In the genomic region with DNA sequence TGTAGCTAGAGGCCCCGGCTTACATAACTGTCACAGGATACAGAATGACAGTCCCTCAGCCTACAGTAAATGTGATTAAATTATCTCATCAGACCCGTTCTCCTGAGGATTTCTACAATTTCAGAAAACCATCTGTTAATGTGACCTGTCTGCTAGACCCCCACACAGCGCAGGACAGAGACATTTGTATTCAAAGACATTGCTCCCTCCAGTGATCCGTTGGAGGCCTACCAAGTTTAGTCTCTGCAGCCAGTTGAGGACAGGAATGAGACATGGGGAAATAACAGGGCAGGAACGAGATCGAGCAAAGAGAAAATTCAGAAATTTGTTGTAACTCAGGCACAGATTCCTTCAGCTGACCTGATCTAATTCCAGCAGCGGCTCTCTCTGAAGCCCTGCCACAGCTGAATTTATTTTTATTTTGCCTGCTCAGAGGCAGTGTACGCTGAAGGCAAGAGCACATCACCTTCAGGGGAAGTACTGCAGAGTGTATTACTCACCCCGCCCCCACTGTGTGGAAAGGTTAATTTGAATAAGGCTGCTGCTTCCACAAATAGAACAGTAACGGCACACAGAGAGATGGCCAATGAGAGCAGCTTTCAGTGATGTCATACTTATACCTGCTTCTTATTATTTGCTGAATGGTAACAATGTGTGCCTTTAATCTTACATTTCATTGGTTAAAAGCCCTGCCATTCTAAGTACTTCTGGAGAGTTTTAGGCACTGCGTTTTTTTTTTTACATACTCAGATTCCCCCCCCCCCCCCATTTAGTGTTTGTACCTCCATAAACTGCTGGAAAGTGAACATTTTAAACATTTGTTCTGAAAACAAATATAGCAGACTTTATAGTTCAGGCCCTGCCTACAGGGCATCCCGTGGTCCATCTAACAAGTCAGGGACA, we compare ENCODE assay signal across 9 mouse cellular contexts.
A peak's percentile ranks its signal among the peaks of the same experiment; 100 is the strongest.
DNase-seq lines count a peak whose midpoint lies in the region; ATAC-seq and TF ChIP-seq lines count a peak whose summit lies in the region.
"Had no signal": no experiment of that assay in that cellular context is flagged by ENCODE, and none has a peak within 500 bp of the region (broad histone marks: within the 10 kb centered on the region; RNA-seq: fewer than 3 reads in every experiment).

No protein-coding gene starts in this region.

- peak; percentile 41; the same call in 1 of the 2 replicates for TF ChIP-seq EP300 in heart, adult 2 months (IDR thresholded peaks at IDR 0.05; ENCODE audit: insufficient read depth, low read depth, low read length)

- no peak overlapping the region for H3ac ChIP-seq in myocyte (ENCODE audit: control insufficient read depth, insufficient read length)

- peak; percentile 68 for ATAC-seq in lung, embryonic 14.5 days (ENCODE audit: insufficient read depth)

- no peaks in the 10 kb centered on the region for H3K9me3 ChIP-seq in lung, embryonic 14.5 days (ENCODE audit: low read depth, low read length)

- no peak for TF ChIP-seq CTCF in lung, embryonic 14.5 days (IDR thresholded peaks at IDR 0.05; ENCODE audit: low read depth)
- TF ChIP-seq CTCF in lung, adult 2 months (IDR thresholded peaks at IDR 0.05; ENCODE audit: insufficient read depth, low read length): no peak
- TF ChIP-seq CTCF in heart, adult 2 months (IDR thresholded peaks at IDR 0.05): no peak

- intact Hi-C loops in heart, adult 2 months (cut with DNase I): loop anchor here (10.0 kb wide), 1 partner anchor 143 kb away; no protein-coding TSS in a partner anchor
- intact Hi-C loops in left cerebral cortex, postnatal 4 days (cut with DNase I): loop anchor here (5.0 kb wide), 1 partner anchor 174 kb away; no protein-coding TSS in a partner anchor

- H3K9ac ChIP-seq in lung, embryonic 14.5 days: no peak overlapping the region
- peak overlapping the region; percentile 14; the same call in 1 of the 2 replicates for H3K9ac ChIP-seq in heart, adult 2 months (ENCODE audit: low read depth, low read length)

- no peaks in the 10 kb centered on the region for H3K36me3 ChIP-seq in lung, embryonic 14.5 days (ENCODE audit: insufficient read depth)
- H3K36me3 ChIP-seq in heart, adult 2 months (ENCODE audit: control insufficient read depth, insufficient read depth, low read length): peaks cover 3% of the 10 kb centered on the region
- no peaks in the 10 kb centered on the region for H3K36me3 ChIP-seq in myocyte (ENCODE audit: control insufficient read depth, insufficient read depth)
- H3K36me3 ChIP-seq: G1E had no signal

- no peak for TF ChIP-seq POLR2A in lung, adult 2 months (IDR thresholded peaks at IDR 0.05; ENCODE audit: borderline replicate concordance, extremely low read depth, low read depth, low read length)
- TF ChIP-seq POLR2A in heart, adult 2 months (IDR thresholded peaks at IDR 0.05; ENCODE audit: insufficient read depth, low read depth, low read length): no peak
- TF ChIP-seq POLR2A in myocyte (IDR thresholded peaks at IDR 0.05; ENCODE audit: insufficient read length, low read depth): no peak

- H3K4me1 ChIP-seq in lung, embryonic 14.5 days (ENCODE audit: insufficient read depth): peaks cover 20% of the 10 kb centered on the region
- H3K4me1 ChIP-seq in lung, adult 2 months (ENCODE audit: control insufficient read depth, insufficient read depth, low read length): no peaks in the 10 kb centered on the region
- peaks cover 2% of the 10 kb centered on the region; the same call in 1 of the 2 replicates for H3K4me1 ChIP-seq in heart, adult 2 months (ENCODE audit: control insufficient read depth, insufficient read depth, low read length)

- no peak overlapping the region for H3K4me3 ChIP-seq in lung, embryonic 14.5 days (ENCODE audit: low read depth, low read length)
- no peak overlapping the region for H3K4me3 ChIP-seq in lung, adult 2 months (replicated peaks; ENCODE audit: extremely low read depth, low read depth, low read length)
- no peak overlapping the region for H3K4me3 ChIP-seq in heart, adult 2 months
- no peak overlapping the region for H3K4me3 ChIP-seq in myocyte

- peak overlapping the region; percentile 39 for H3K4me2 ChIP-seq in lung, embryonic 14.5 days
- H3K4me2 ChIP-seq in myocyte (ENCODE audit: low read depth): peak overlapping the region; percentile 4

- no peaks in the 10 kb centered on the region for H3K27me3 ChIP-seq in lung, embryonic 14.5 days (ENCODE audit: insufficient read depth, low read length)
- no peaks in the 10 kb centered on the region for H3K27me3 ChIP-seq in heart, adult 2 months (ENCODE audit: control insufficient read depth, insufficient read depth, low read length)
- no peaks in the 10 kb centered on the region for H3K27me3 ChIP-seq in myocyte (ENCODE audit: control insufficient read depth, insufficient read depth, insufficient read length)

- peak overlapping the region; percentile 61; the same call in 1 of the 2 replicates for H3K27ac ChIP-seq in lung, embryonic 14.5 days (ENCODE audit: low read depth)
- H3K27ac ChIP-seq in heart, adult 2 months: peak overlapping the region; percentile 66

- WGBS in lung, embryonic 14.5 days: 30% methylated on average over 12 of the region's 12 CpGs
- 41% methylated on average over 12 of the region's 12 CpGs for WGBS in lung, adult 2 months
- 39% methylated on average over 12 of the region's 12 CpGs for WGBS in heart, adult 2 months

- peak; percentile 65 for DNase-seq in lung, embryonic 14.5 days
- no peak for DNase-seq in lung, adult 2 months
- DNase-seq in embryo, embryonic 9.5 days (ENCODE audit: extremely low spot score): peak; percentile 33
- DNase-seq in heart, adult 2 months: peak; percentile 41 to 70
- peak; percentile 72 for DNase-seq in kidney, adult 18-20 months
- DNase-seq in left cerebral cortex, postnatal 4 days: peak; percentile 68
- DNase-seq in thymus, postnatal 14 days: peak; percentile 43

- no peaks in the 10 kb centered on the region for H3K79me2 ChIP-seq in heart, adult 2 months (replicated peaks; ENCODE audit: control insufficient read depth, insufficient read depth, low read length)
- H3K79me2 ChIP-seq in myocyte (ENCODE audit: control insufficient read depth, insufficient read depth): no peaks in the 10 kb centered on the region

TF ChIP-seq in myocyte, 11 proteins besides CTCF, POLR2A, EP300 and RAD21:
- no peak for TF ChIP-seq MYOD1 (IDR thresholded peaks at IDR 0.05; ENCODE audit: control insufficient read depth in 1 of 3, insufficient read length in 2 of 3, low read depth in 2 of 3)
- no peak for TF ChIP-seq MYOG (IDR thresholded peaks at IDR 0.05; ENCODE audit: control insufficient read depth in 1 of 3, insufficient read depth in 1 of 3, insufficient read length in 2 of 3, low read depth in 2 of 3)
- no peak for TF ChIP-seq TCF12 (IDR thresholded peaks at IDR 0.05; ENCODE audit: insufficient read depth, poor library complexity, severe bottlenecking)
- TF ChIP-seq TCF3 (IDR thresholded peaks at IDR 0.05; ENCODE audit: insufficient read length, low read depth): no peak
- no peak for TF ChIP-seq E2F4 (IDR thresholded peaks at IDR 0.05; ENCODE audit: insufficient read depth)
- TF ChIP-seq SRF (IDR thresholded peaks at IDR 0.05; ENCODE audit: control insufficient read depth, insufficient read length, low read depth): no peak
- TF ChIP-seq USF1 (IDR thresholded peaks at IDR 0.05; ENCODE audit: low read depth): no peak
- no peak for TF ChIP-seq CEBPB (IDR thresholded peaks at IDR 0.05; ENCODE audit: insufficient read depth, poor library complexity, severe bottlenecking)
- TF ChIP-seq REST (IDR thresholded peaks at IDR 0.05; ENCODE audit: insufficient read depth, insufficient read length): no peak
- TF ChIP-seq POLR2AphosphoS2 (IDR thresholded peaks at IDR 0.05; ENCODE audit: insufficient read length, low read depth): no peak
- TF ChIP-seq MAX (IDR thresholded peaks at IDR 0.05; ENCODE audit: low read depth): no peak
